Mouse (Mus musculus): ENCODE results near the gene Epop. TPM values are rescaled to one million over a fixed set of nuclear protein-coding genes. Genes with fewer than 3 reads are reported as not detected.

Gene Epop
- polyA plus RNA-seq, 1 experiment: 0.86 TPM

GRCm38 (mm10) chr11:97628568-97629518, 659 bp downstream of the Epop start:
- peaks cover 10% of the 10 kb centered on the region for H3K27me3 ChIP-seq (replicated peaks; ENCODE audit: control insufficient read depth, insufficient read depth, low read length)
- 1% methylated on average over 106 of the region's 106 CpGs for WGBS
- no peak for DNase-seq

GRCm38 (mm10) chr11:97628303-97628567, 1.3 kb downstream of the Epop start:
- WGBS: 1% methylated on average over 28 of the region's 28 CpGs

More at GRCm38 (mm10) chr11:97628568-97629518, 659 bp downstream of the Epop start:
- Histone ChIP-seq H3K4me1 (ENCODE audit: control insufficient read depth, insufficient read depth, low read length) (no peaks in the 10 kb centered on the region), H3K4me3 (ENCODE audit: insufficient read depth, low read depth, low read length) (peak overlapping the region; percentile 56), H3K27ac (ENCODE audit: insufficient read depth, low read depth, low read length) (no peak overlapping the region), H3K36me3 (ENCODE audit: control insufficient read depth, insufficient read depth, low read length) (no peaks in the 10 kb centered on the region)
- TF ChIP-seq POLR2A (IDR thresholded peaks at IDR 0.05; ENCODE audit: low read depth, low read length) (no peak), CTCF (conservative IDR thresholded peaks at IDR 0.05; ENCODE audit: insufficient read depth, insufficient read length, low read depth, low read length) (no peak)

DNA sequence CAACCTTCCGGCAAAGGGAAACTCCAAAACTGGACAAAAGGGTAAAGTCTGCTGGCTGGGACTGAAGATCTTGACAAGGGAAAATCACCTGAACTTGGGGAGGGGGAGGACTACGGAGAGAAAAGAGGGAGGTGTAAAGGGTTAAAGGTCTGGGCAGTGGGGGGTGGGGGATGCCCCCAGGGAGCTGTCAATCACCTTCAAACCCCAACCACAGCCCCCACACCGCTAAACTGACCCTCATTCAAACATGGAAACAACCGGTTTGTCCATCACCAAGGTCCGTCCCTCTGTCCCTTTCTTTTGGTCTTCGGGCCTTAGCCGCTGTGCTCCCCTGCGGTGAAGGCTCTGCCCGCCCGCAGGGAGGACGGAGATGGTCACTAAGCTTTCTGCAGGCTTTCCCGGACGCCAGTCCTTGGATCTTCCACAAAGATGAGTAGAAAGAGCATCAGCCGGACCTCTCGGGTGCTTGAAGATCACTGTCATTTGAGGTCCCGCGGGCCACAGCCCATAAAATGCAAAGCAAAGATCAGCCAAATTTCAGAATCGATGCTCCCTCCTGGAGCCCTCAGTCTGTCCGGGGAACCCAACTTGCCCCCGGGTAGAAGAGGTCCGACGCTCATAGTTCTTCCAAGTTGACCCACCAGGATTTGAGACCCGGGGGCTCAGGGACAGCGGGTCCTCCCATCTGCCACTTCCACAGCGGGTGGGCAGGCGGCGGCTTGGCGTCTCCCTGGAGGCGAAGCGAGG, 1.8 kb downstream of the Epop start:
- Histone ChIP-seq H3K27me3 (replicated peaks; ENCODE audit: control insufficient read depth, insufficient read depth, low read length) (peaks cover 10% of the 10 kb centered on the region), H3K36me3 (ENCODE audit: control insufficient read depth, insufficient read depth, low read length) (no peaks in the 10 kb centered on the region), H3K27ac (ENCODE audit: insufficient read depth, low read depth, low read length) (no peak overlapping the region), H3K4me1 (ENCODE audit: control insufficient read depth, insufficient read depth, low read length) (no peaks in the 10 kb centered on the region), H3K4me3 (ENCODE audit: insufficient read depth, low read depth, low read length) (no peak overlapping the region)
- no peak for TF ChIP-seq CTCF (conservative IDR thresholded peaks at IDR 0.05; ENCODE audit: insufficient read depth, insufficient read length, low read depth, low read length)
- TF ChIP-seq POLR2A (IDR thresholded peaks at IDR 0.05; ENCODE audit: low read depth, low read length): no peak
- 25% methylated on average over 30 of the region's 30 CpGs for WGBS
- no peak for DNase-seq

More at GRCm38 (mm10) chr11:97628303-97628567, 1.3 kb downstream of the Epop start:
- TF ChIP-seq CTCF (conservative IDR thresholded peaks at IDR 0.05; ENCODE audit: insufficient read depth, insufficient read length, low read depth, low read length): no peak
- no peak for TF ChIP-seq POLR2A (IDR thresholded peaks at IDR 0.05; ENCODE audit: low read depth, low read length)
- DNase-seq: no peak
- Histone ChIP-seq H3K27me3 (replicated peaks; ENCODE audit: control insufficient read depth, insufficient read depth, low read length) (peaks cover 10% of the 10 kb centered on the region), H3K4me3 (ENCODE audit: insufficient read depth, low read depth, low read length) (peak overlapping the region; percentile 56; the same call in 1 of the 2 replicates), H3K4me1 (ENCODE audit: control insufficient read depth, insufficient read depth, low read length) (no peaks in the 10 kb centered on the region), H3K27ac (ENCODE audit: insufficient read depth, low read depth, low read length) (no peak overlapping the region), H3K36me3 (ENCODE audit: control insufficient read depth, insufficient read depth, low read length) (no peaks in the 10 kb centered on the region)

DNA sequence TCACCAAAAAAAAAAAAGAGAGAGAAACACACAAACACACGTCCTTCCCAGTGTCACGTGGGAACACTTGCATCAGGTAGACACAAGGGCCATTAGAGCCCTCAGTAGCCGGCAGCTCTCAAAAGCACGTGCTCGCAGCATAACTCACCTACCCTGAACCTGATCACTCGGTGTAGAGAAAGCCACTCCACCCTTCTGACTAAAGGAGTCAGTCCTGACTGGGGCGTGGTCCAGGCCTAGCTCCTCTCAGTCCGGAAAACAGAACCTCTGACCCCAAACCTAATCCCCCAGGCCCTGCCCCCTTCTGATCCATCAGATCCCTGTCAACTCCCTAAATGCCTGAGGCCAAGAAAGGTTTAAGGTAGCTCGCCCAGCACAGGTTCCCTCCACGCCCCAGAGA, 2.7 kb downstream of the Epop start:
- no peak for DNase-seq
- Histone ChIP-seq H3K27ac (ENCODE audit: insufficient read depth, low read depth, low read length) (no peak overlapping the region), H3K4me3 (ENCODE audit: insufficient read depth, low read depth, low read length) (no peak overlapping the region), H3K4me1 (ENCODE audit: control insufficient read depth, insufficient read depth, low read length) (no peaks in the 10 kb centered on the region), H3K36me3 (ENCODE audit: control insufficient read depth, insufficient read depth, low read length) (no peaks in the 10 kb centered on the region), H3K27me3 (replicated peaks; ENCODE audit: control insufficient read depth, insufficient read depth, low read length) (peaks cover 10% of the 10 kb centered on the region)
- WGBS: 35% methylated on average over 10 of the region's 10 CpGs
- TF ChIP-seq CTCF (conservative IDR thresholded peaks at IDR 0.05; ENCODE audit: insufficient read depth, insufficient read length, low read depth, low read length) (no peak), POLR2A (IDR thresholded peaks at IDR 0.05; ENCODE audit: low read depth, low read length) (no peak)

- no peak for DNase-seq
- Histone ChIP-seq H3K27me3 (replicated peaks; ENCODE audit: control insufficient read depth, insufficient read depth, low read length) (peaks cover 10% of the 10 kb centered on the region), H3K4me3 (ENCODE audit: insufficient read depth, low read depth, low read length) (no peak overlapping the region), H3K27ac (ENCODE audit: insufficient read depth, low read depth, low read length) (no peak overlapping the region), H3K36me3 (ENCODE audit: control insufficient read depth, insufficient read depth, low read length) (no peaks in the 10 kb centered on the region), H3K4me1 (ENCODE audit: control insufficient read depth, insufficient read depth, low read length) (no peaks in the 10 kb centered on the region)
- TF ChIP-seq CTCF (conservative IDR thresholded peaks at IDR 0.05; ENCODE audit: insufficient read depth, insufficient read length, low read depth, low read length): no peak
- TF ChIP-seq POLR2A (IDR thresholded peaks at IDR 0.05; ENCODE audit: low read depth, low read length): no peak
- WGBS: 33% methylated on average over 13 of the region's 13 CpGs
These were observed 3.1 kb downstream of the Epop start for GRCm38 (mm10) chr11:97626431-97626830.

GRCm38 (mm10) chr11:97625551-97625950, 4.0 kb downstream of the Epop start:
- Histone ChIP-seq H3K27me3 (replicated peaks; ENCODE audit: control insufficient read depth, insufficient read depth, low read length) (peaks cover 10% of the 10 kb centered on the region), H3K36me3 (ENCODE audit: control insufficient read depth, insufficient read depth, low read length) (no peaks in the 10 kb centered on the region), H3K27ac (ENCODE audit: insufficient read depth, low read depth, low read length) (no peak overlapping the region), H3K4me3 (ENCODE audit: insufficient read depth, low read depth, low read length) (no peak overlapping the region), H3K4me1 (ENCODE audit: control insufficient read depth, insufficient read depth, low read length) (no peaks in the 10 kb centered on the region)
- WGBS: 85% methylated on average over 5 of the region's 5 CpGs
- TF ChIP-seq POLR2A (IDR thresholded peaks at IDR 0.05; ENCODE audit: low read depth, low read length) (no peak), CTCF (conservative IDR thresholded peaks at IDR 0.05; ENCODE audit: insufficient read depth, insufficient read length, low read depth, low read length) (no peak)
- DNase-seq: no peak

DNA sequence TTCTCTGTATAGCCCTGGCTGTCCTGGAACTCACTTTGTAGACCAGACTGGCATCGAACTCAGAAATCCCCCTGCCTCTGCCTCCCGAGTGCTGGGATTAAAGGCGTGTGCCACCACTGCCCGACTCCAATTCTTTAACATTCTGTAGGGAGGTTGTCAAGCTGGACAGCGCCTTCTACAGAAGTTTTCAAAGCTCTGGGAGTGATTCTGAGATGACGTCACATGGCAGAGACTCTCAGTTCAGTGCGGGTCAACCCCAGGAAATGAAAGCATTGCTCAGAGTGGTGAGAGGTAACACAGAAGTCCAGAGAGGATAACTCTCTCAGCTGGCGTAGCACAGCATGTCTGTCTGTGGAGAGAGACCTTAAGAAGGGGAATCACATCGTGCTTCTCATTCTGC, 6.3 kb downstream of the Epop start:
- H3K27ac ChIP-seq (ENCODE audit: insufficient read depth, low read depth, low read length): no peak overlapping the region
- no peaks in the 10 kb centered on the region for H3K27me3 ChIP-seq (replicated peaks; ENCODE audit: control insufficient read depth, insufficient read depth, low read length)
- H3K4me3 ChIP-seq (ENCODE audit: insufficient read depth, low read depth, low read length): no peak overlapping the region
- H3K4me1 ChIP-seq (ENCODE audit: control insufficient read depth, insufficient read depth, low read length): no peaks in the 10 kb centered on the region
- H3K36me3 ChIP-seq (ENCODE audit: control insufficient read depth, insufficient read depth, low read length): no peaks in the 10 kb centered on the region
- no peak for DNase-seq
- TF ChIP-seq CTCF (conservative IDR thresholded peaks at IDR 0.05; ENCODE audit: insufficient read depth, insufficient read length, low read depth, low read length): no peak
- TF ChIP-seq POLR2A (IDR thresholded peaks at IDR 0.05; ENCODE audit: low read depth, low read length): no peak
- WGBS: 63% methylated on average over 9 of the region's 9 CpGs
